Comparison of ENCODE assay signal across 19 mouse cellular contexts in the genomic region with DNA sequence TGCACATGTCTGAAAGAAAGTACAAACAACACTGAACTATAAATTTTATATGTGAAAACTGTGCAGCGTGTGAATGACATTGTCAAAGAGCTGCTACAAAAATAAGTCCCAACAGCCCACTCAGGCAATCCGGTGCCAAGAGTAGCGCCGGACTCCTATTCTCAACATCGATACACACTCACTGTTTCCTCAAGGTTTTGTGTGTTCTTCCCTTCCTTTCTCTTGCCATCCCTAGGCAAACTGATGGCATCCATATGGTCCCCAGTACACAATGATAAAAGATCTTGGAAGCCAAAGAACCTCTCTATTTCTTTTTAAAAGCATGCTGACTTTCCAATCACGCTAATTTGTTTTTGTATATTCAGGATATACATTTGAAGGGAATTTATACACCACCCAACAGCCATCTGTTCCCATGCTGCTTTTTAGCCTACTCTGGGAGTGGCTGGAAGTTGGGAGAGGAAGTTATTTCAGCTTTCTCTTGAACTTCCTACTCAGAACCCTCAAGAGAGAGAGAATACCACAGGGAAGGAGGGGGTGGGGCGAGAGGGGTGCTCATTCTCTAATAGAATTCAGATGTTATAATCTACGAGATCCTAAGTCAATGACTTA.
DNase-seq lines count a peak whose midpoint lies in the region; TF ChIP-seq lines count a peak whose summit lies in the region.
"Had no signal": no experiment of that assay in that cellular context is flagged by ENCODE, and none has a peak within 500 bp of the region (broad histone marks: within the 10 kb centered on the region; RNA-seq: fewer than 3 reads in every experiment).

No protein-coding gene starts in this region.

- peak in 1 of 2 experiments; percentile 18 for DNase-seq in layer of hippocampus, adult 2 months (ENCODE audit: low spot score in 2 of 2)
- no peak for DNase-seq in layer of hippocampus, adult 9-10 months (ENCODE audit: low spot score)
- peak; percentile 23 to 33 for DNase-seq in frontal cortex, postnatal 14 days (ENCODE audit: low spot score in 2 of 2)
- DNase-seq in left cerebral cortex, postnatal 25 days (ENCODE audit: low spot score in 2 of 2), result peak; percentile 61 to 90
- peak; percentile 72 for DNase-seq in telencephalon, adult 2 months (ENCODE audit: low read depth, low spot score)
- no peak for DNase-seq in liver
- DNase-seq in cerebellum, postnatal 14 days, result no peak
- DNase-seq: adrenal gland, postnatal 25 days; cerebellum, adult 18-20 months; kidney, adult 8-10 months; kidney, postnatal 36 days; liver, postnatal 0 days; lung, postnatal 14 days; thymus, postnatal 36 days had no signal

- TF ChIP-seq CTCF in layer of hippocampus, adult 2 months (conservative IDR thresholded peaks at IDR 0.05), result no peak

- no peak overlapping the region for H3K4me3 ChIP-seq in layer of hippocampus, adult 2 months
- H3K4me3 ChIP-seq: erythroblast, embryonic 14.5 days; heart, embryonic 13.5 days; hindbrain, embryonic 13.5 days; midbrain, embryonic 13.5 days; neural tube, embryonic 12.5 days had no signal

- 0 out of 2 replicates have a peak overlapping the region, but pooled peaks have one; percentile 10 for H3K27ac ChIP-seq in layer of hippocampus, adult 2 months
- H3K27ac ChIP-seq: heart, embryonic 13.5 days; hindbrain, embryonic 13.5 days; midbrain, embryonic 13.5 days; neural tube, embryonic 12.5 days had no signal

- intact Hi-C loops in left cerebral cortex, postnatal 25 days (cut with DNase I), result loop anchor here (1.0 to 10.0 kb wide), 5 partner anchors 28 to 470 kb away; no protein-coding TSS in a partner anchor

Comparison
In these comparisons a context has a peak if more than half of its experiments do, and no peak if none do; other contexts are left out.
1. DNase-seq: peak in frontal cortex, postnatal 14 days (2 of 2), left cerebral cortex, postnatal 25 days (2 of 2) and telencephalon, adult 2 months (single experiment); none in layer of hippocampus, adult 9-10 months (single experiment), liver (single experiment) and cerebellum, postnatal 14 days (0 of 2).